Comparison of ENCODE assay signal across 6 mouse cellular contexts in genomic region chr8:122573176-122573575, GRCm38 (mm10). TPM values are rescaled to one million over a fixed set of nuclear protein-coding genes. Genes with fewer than 3 reads are reported as not detected.
DNase-seq lines count a peak whose midpoint lies in the region; ATAC-seq and TF ChIP-seq lines count a peak whose summit lies in the region.
"Not testable (repeated sequence)": the region's sequence is repeated elsewhere in the genome, so short reads cannot be mapped to it uniquely, and the experiment has no call there.

No protein-coding gene starts in this region.

- TF ChIP-seq CTCF in forebrain, postnatal 0 days (IDR thresholded peaks at IDR 0.05; ENCODE audit: low read depth); intestine, postnatal 0 days (IDR thresholded peaks at IDR 0.05; ENCODE audit: low read depth): not testable (repeated sequence)

- peak; percentile 7; the same call in 1 of the 2 replicates for ATAC-seq in forebrain, postnatal 0 days
- not testable (repeated sequence) for ATAC-seq in intestine, postnatal 0 days; liver, embryonic 13.5 days (ENCODE audit: low read depth); midbrain, embryonic 12.5 days (ENCODE audit: low FRiP score, low read depth)

- not testable (repeated sequence) for H3K9ac ChIP-seq in forebrain, postnatal 0 days; intestine, postnatal 0 days (ENCODE audit: low read depth, low read length); midbrain, embryonic 12.5 days (replicated peaks)
- peak overlapping the region; percentile 26; the same call in 1 of the 2 replicates for H3K9ac ChIP-seq in liver, embryonic 13.5 days

- not testable (repeated sequence) for H3K9me3 ChIP-seq in forebrain, postnatal 0 days (ENCODE audit: low read length); intestine, postnatal 0 days (ENCODE audit: control insufficient read depth); liver, embryonic 13.5 days (replicated peaks); midbrain, embryonic 12.5 days

- not testable (repeated sequence) for H3K4me3 ChIP-seq in forebrain, postnatal 0 days (ENCODE audit: low read depth, low read length); intestine, postnatal 0 days (ENCODE audit: low read depth, low read length); liver, embryonic 13.5 days (replicated peaks); midbrain, embryonic 12.5 days

- H3K36me3 ChIP-seq in forebrain, postnatal 0 days (ENCODE audit: insufficient read depth): peaks cover 16% of the 10 kb centered on the region
- peaks cover 40% of the 10 kb centered on the region for H3K36me3 ChIP-seq in intestine, postnatal 0 days (ENCODE audit: control insufficient read depth, insufficient read depth)
- H3K36me3 ChIP-seq in liver, embryonic 13.5 days: peaks cover 63% of the 10 kb centered on the region
- peaks cover 39% of the 10 kb centered on the region for H3K36me3 ChIP-seq in midbrain, embryonic 12.5 days

- not testable (repeated sequence) for H3K4me2 ChIP-seq in forebrain, postnatal 0 days (ENCODE audit: low read depth); intestine, postnatal 0 days (replicated peaks; ENCODE audit: low read depth); midbrain, embryonic 12.5 days (replicated peaks)
- 0 out of 2 replicates have a peak overlapping the region, but pooled peaks have one; percentile 1 for H3K4me2 ChIP-seq in liver, embryonic 13.5 days

- DNase-seq in ES-CJ7 (ENCODE audit: low read depth, low spot score): peak; percentile 55
- DNase-seq in cerebellum, postnatal 10 days: peak; percentile 43 to 57
- peak; percentile 50 for DNase-seq in forebrain, postnatal 0 days
- not testable (repeated sequence) for DNase-seq in liver, embryonic 13.5 days

- not testable (repeated sequence) for H3K27me3 ChIP-seq in forebrain, postnatal 0 days (ENCODE audit: insufficient read depth, low read length); intestine, postnatal 0 days (replicated peaks; ENCODE audit: control insufficient read depth, insufficient read depth, low read length); liver, embryonic 13.5 days; midbrain, embryonic 12.5 days

- peak overlapping the region; percentile 2; the same call in 1 of the 2 replicates for H3K27ac ChIP-seq in forebrain, postnatal 0 days (ENCODE audit: low read depth, low read length)
- H3K27ac ChIP-seq in intestine, postnatal 0 days (ENCODE audit: low read depth, low read length): peak overlapping the region; percentile 88
- H3K27ac ChIP-seq in liver, embryonic 13.5 days: peak overlapping the region; percentile 88
- peak overlapping the region; percentile 11 for H3K27ac ChIP-seq in midbrain, embryonic 12.5 days (replicated peaks)

- H3K4me1 ChIP-seq in forebrain, postnatal 0 days (ENCODE audit: insufficient read depth): peaks cover 24% of the 10 kb centered on the region
- H3K4me1 ChIP-seq in intestine, postnatal 0 days (replicated peaks; ENCODE audit: control insufficient read depth, insufficient read depth, low read length): peaks cover 13% of the 10 kb centered on the region
- peaks cover 88% of the 10 kb centered on the region for H3K4me1 ChIP-seq in liver, embryonic 13.5 days (replicated peaks)
- peaks cover 53% of the 10 kb centered on the region for H3K4me1 ChIP-seq in midbrain, embryonic 12.5 days

- 31% methylated on average over 4 of the region's 4 CpGs for WGBS in forebrain, postnatal 0 days
- WGBS in intestine, postnatal 0 days: 50% methylated on average over 4 of the region's 4 CpGs
- 51% methylated on average over 4 of the region's 4 CpGs for WGBS in liver, embryonic 13.5 days (ENCODE audit: insufficient replicate concordance)
- 25% methylated on average over 4 of the region's 4 CpGs for WGBS in midbrain, embryonic 12.5 days

RNA-seq across cellular contexts. Expression of gene Aprt, which starts 3.5 kb away (rescaled TPM):
- 132 and 163 TPM in 2 replicates for total RNA-seq in forebrain, postnatal 0 days (2014; rRNA removed)
- 226 and 260 TPM in 2 replicates for polyA plus RNA-seq in forebrain, postnatal 0 days (2015; fragmentation: Nextera tagmentation; extraction: Ambion mirVana)
- 676 and 681 TPM in 2 replicates for polyA plus RNA-seq in intestine, postnatal 0 days (2015; fragmentation: Nextera tagmentation; extraction: Ambion mirVana)
- 198 and 218 TPM in 2 replicates for polyA plus RNA-seq in liver, embryonic 13.5 days (2015; fragmentation: Nextera tagmentation; extraction: Ambion mirVana)
- polyA plus RNA-seq in midbrain, embryonic 12.5 days (2016; fragmentation: Nextera tagmentation; extraction: Ambion mirVana): 157 and 160 TPM in 2 replicates

RNA-seq across cellular contexts. Expression of gene Cdt1, which starts 5.4 kb away (rescaled TPM):
- 11.5 and 14.9 TPM in 2 replicates for total RNA-seq in forebrain, postnatal 0 days (2014; rRNA removed)
- 6.1 and 6.5 TPM in 2 replicates for polyA plus RNA-seq in forebrain, postnatal 0 days (2015; fragmentation: Nextera tagmentation; extraction: Ambion mirVana)
- 13.3 and 14.0 TPM in 2 replicates for polyA plus RNA-seq in intestine, postnatal 0 days (2015; fragmentation: Nextera tagmentation; extraction: Ambion mirVana)
- polyA plus RNA-seq in liver, embryonic 13.5 days (2015; fragmentation: Nextera tagmentation; extraction: Ambion mirVana): 60.6 and 64.3 TPM in 2 replicates
- polyA plus RNA-seq in midbrain, embryonic 12.5 days (2016; fragmentation: Nextera tagmentation; extraction: Ambion mirVana): 30.0 and 34.7 TPM in 2 replicates

RNA-seq across cellular contexts. Expression of gene Piezo1, which starts 22.0 kb away (rescaled TPM):
- 11.6 and 15.1 TPM in 2 replicates for total RNA-seq in forebrain, postnatal 0 days (2014; rRNA removed)
- 1.2 and 1.4 TPM in 2 replicates for polyA plus RNA-seq in forebrain, postnatal 0 days (2015; fragmentation: Nextera tagmentation; extraction: Ambion mirVana)
- polyA plus RNA-seq in intestine, postnatal 0 days (2015; fragmentation: Nextera tagmentation; extraction: Ambion mirVana): 4.4 and 7.3 TPM in 2 replicates
- polyA plus RNA-seq in liver, embryonic 13.5 days (2015; fragmentation: Nextera tagmentation; extraction: Ambion mirVana): 13.9 and 14.2 TPM in 2 replicates
- polyA plus RNA-seq in midbrain, embryonic 12.5 days (2016; fragmentation: Nextera tagmentation; extraction: Ambion mirVana): 5.0 and 8.0 TPM in 2 replicates

RNA-seq across cellular contexts. Expression of gene Galns, which starts 38.1 kb away (rescaled TPM):
- 8.8 and 12.8 TPM in 2 replicates for total RNA-seq in forebrain, postnatal 0 days (2014; rRNA removed)
- 6.0 and 8.4 TPM in 2 replicates for polyA plus RNA-seq in forebrain, postnatal 0 days (2015; fragmentation: Nextera tagmentation; extraction: Ambion mirVana)
- polyA plus RNA-seq in intestine, postnatal 0 days (2015; fragmentation: Nextera tagmentation; extraction: Ambion mirVana): 58.1 and 59.0 TPM in 2 replicates
- 4.0 and 4.4 TPM in 2 replicates for polyA plus RNA-seq in liver, embryonic 13.5 days (2015; fragmentation: Nextera tagmentation; extraction: Ambion mirVana)
- 4.9 and 5.7 TPM in 2 replicates for polyA plus RNA-seq in midbrain, embryonic 12.5 days (2016; fragmentation: Nextera tagmentation; extraction: Ambion mirVana)

RNA-seq across cellular contexts. Expression of gene Trappc2l, which starts 38.3 kb away (rescaled TPM):
- 15.3 and 31.8 TPM in 2 replicates for total RNA-seq in forebrain, postnatal 0 days (2014; rRNA removed)
- 137 and 157 TPM in 2 replicates for polyA plus RNA-seq in forebrain, postnatal 0 days (2015; fragmentation: Nextera tagmentation; extraction: Ambion mirVana)
- 136 and 144 TPM in 2 replicates for polyA plus RNA-seq in intestine, postnatal 0 days (2015; fragmentation: Nextera tagmentation; extraction: Ambion mirVana)
- 23.2 and 26.7 TPM in 2 replicates for polyA plus RNA-seq in liver, embryonic 13.5 days (2015; fragmentation: Nextera tagmentation; extraction: Ambion mirVana)
- polyA plus RNA-seq in midbrain, embryonic 12.5 days (2016; fragmentation: Nextera tagmentation; extraction: Ambion mirVana): 50.4 and 57.5 TPM in 2 replicates

Comparison
In these comparisons a context has a peak if more than half of its experiments do, and no peak if none do; other contexts are left out.
1. H3K27ac ChIP-seq: peak in every context shown above with its lines; median percentile 88 in intestine, postnatal 0 days; 88 in liver, embryonic 13.5 days; 11 in midbrain, embryonic 12.5 days; 2 in forebrain, postnatal 0 days.